Mouse (Mus musculus): ENCODE measurements around the gene Trappc6a. TPM values are rescaled to one million over a fixed set of nuclear protein-coding genes. Genes with fewer than 3 reads are reported as not detected.
"Not testable (repeated sequence)": the region's sequence is repeated elsewhere in the genome, so short reads cannot be mapped to it uniquely, and the experiment has no call there.

Trappc6a gene
- polyA plus RNA-seq, 1 experiment from 2014 or later, result 89.0 TPM

- Histone ChIP-seq H3K9ac (replicated peaks; ENCODE audit: low read depth, low read length) (peak overlapping the region; percentile 73), H3K4me1 (ENCODE audit: control insufficient read depth, insufficient read depth, low read length) (peaks cover 7% of the 10 kb centered on the region; the same call in 1 of the 2 replicates), H3K9me3 (ENCODE audit: control insufficient read depth, low read depth, low read length) (no peaks in the 10 kb centered on the region), H3K27ac (ENCODE audit: low read length) (peak overlapping the region; percentile 30; the same call in 1 of the 2 replicates), H3K36me3 (ENCODE audit: control insufficient read depth, insufficient read depth, low read length) (0 out of 2 replicates have a peak, but pooled peaks cover 2% of the 10 kb centered on the region), H3K4me2 (replicated peaks; ENCODE audit: low read depth, low read length) (peak overlapping the region; percentile 97), H3K27me3 (ENCODE audit: control insufficient read depth, insufficient read depth, low read length) (no peaks in the 10 kb centered on the region), H3K4me3 (ENCODE audit: low read depth, low read length) (peak overlapping the region; percentile 76)
- no peak for ATAC-seq (ENCODE audit: insufficient number of reproducible peaks, insufficient read depth, low FRiP score, low read depth)
- WGBS, result 6% methylated on average over 18 of the region's 18 CpGs
Measured at GRCm38 (mm10) chr7:19507612-19507981, 598 bp upstream of the Trappc6a start.

- no peak for ATAC-seq (ENCODE audit: insufficient number of reproducible peaks, insufficient read depth, low FRiP score, low read depth)
- peaks cover 7% of the 10 kb centered on the region; the same call in 1 of the 2 replicates for H3K4me1 ChIP-seq (ENCODE audit: control insufficient read depth, insufficient read depth, low read length)
- peak overlapping the region; percentile 59; the same call in 1 of the 2 replicates for H3K27ac ChIP-seq (ENCODE audit: low read length)
- H3K4me3 ChIP-seq (ENCODE audit: low read depth, low read length), result peak overlapping the region; percentile 76
- WGBS, result 9% methylated on average over 15 of the region's 15 CpGs
- H3K9ac ChIP-seq (replicated peaks; ENCODE audit: low read depth, low read length), result peak overlapping the region; percentile 73
- H3K27me3 ChIP-seq (ENCODE audit: control insufficient read depth, insufficient read depth, low read length), result no peaks in the 10 kb centered on the region
- H3K4me2 ChIP-seq (replicated peaks; ENCODE audit: low read depth, low read length), result peak overlapping the region; percentile 97
- no peaks in the 10 kb centered on the region for H3K9me3 ChIP-seq (ENCODE audit: control insufficient read depth, low read depth, low read length)
- 0 out of 2 replicates have a peak, but pooled peaks cover 2% of the 10 kb centered on the region for H3K36me3 ChIP-seq (ENCODE audit: control insufficient read depth, insufficient read depth, low read length)
Measured at GRCm38 (mm10) chr7:19508924-19509568, 851 bp downstream of the Trappc6a start.

GRCm38 (mm10) chr7:19509786-19510185 is 1.6 kb downstream of the Trappc6a start:
- no peak for ATAC-seq (ENCODE audit: insufficient number of reproducible peaks, insufficient read depth, low FRiP score, low read depth)
- H3K4me3 ChIP-seq (ENCODE audit: low read depth, low read length), result peak overlapping the region; percentile 76; the same call in 1 of the 2 replicates
- no peak overlapping the region for H3K9ac ChIP-seq (replicated peaks; ENCODE audit: low read depth, low read length)
- no peak overlapping the region for H3K4me2 ChIP-seq (replicated peaks; ENCODE audit: low read depth, low read length)
- no peaks in the 10 kb centered on the region for H3K27me3 ChIP-seq (ENCODE audit: control insufficient read depth, insufficient read depth, low read length)
- H3K9me3 ChIP-seq (ENCODE audit: control insufficient read depth, low read depth, low read length), result no peaks in the 10 kb centered on the region
- WGBS, result 96% methylated on average over 7 of the region's 7 CpGs
- H3K4me1 ChIP-seq (ENCODE audit: control insufficient read depth, insufficient read depth, low read length), result peaks cover 7% of the 10 kb centered on the region; the same call in 1 of the 2 replicates
- 0 out of 2 replicates have a peak, but pooled peaks cover 2% of the 10 kb centered on the region for H3K36me3 ChIP-seq (ENCODE audit: control insufficient read depth, insufficient read depth, low read length)
- no peak overlapping the region for H3K27ac ChIP-seq (ENCODE audit: low read length)

GRCm38 (mm10) chr7:19511934-19512333 is 3.7 kb downstream of the Trappc6a start:
- 87% methylated on average over 6 of the region's 7 CpGs for WGBS
- not testable (repeated sequence) for H3K27me3 ChIP-seq (ENCODE audit: control insufficient read depth, insufficient read depth, low read length); H3K27ac ChIP-seq (ENCODE audit: low read length); H3K4me1 ChIP-seq (ENCODE audit: control insufficient read depth, insufficient read depth, low read length); H3K4me2 ChIP-seq (replicated peaks; ENCODE audit: low read depth, low read length); H3K4me3 ChIP-seq (ENCODE audit: low read depth, low read length); H3K9ac ChIP-seq (replicated peaks; ENCODE audit: low read depth, low read length); H3K36me3 ChIP-seq (ENCODE audit: control insufficient read depth, insufficient read depth, low read length); ATAC-seq (ENCODE audit: insufficient number of reproducible peaks, insufficient read depth, low FRiP score, low read depth); H3K9me3 ChIP-seq (ENCODE audit: control insufficient read depth, low read depth, low read length)

- 0 out of 2 replicates have a peak, but pooled peaks cover 2% of the 10 kb centered on the region for H3K36me3 ChIP-seq (ENCODE audit: control insufficient read depth, insufficient read depth, low read length)
- 80% methylated on average over 6 of the region's 6 CpGs for WGBS
- ATAC-seq (ENCODE audit: insufficient number of reproducible peaks, insufficient read depth, low FRiP score, low read depth), result no peak
- H3K4me2 ChIP-seq (replicated peaks; ENCODE audit: low read depth, low read length), result no peak overlapping the region
- peaks cover 4% of the 10 kb centered on the region; the same call in 1 of the 2 replicates for H3K27me3 ChIP-seq (ENCODE audit: control insufficient read depth, insufficient read depth, low read length)
- H3K27ac ChIP-seq (ENCODE audit: low read length), result no peak overlapping the region
- peaks cover 2% of the 10 kb centered on the region; the same call in 1 of the 2 replicates for H3K4me1 ChIP-seq (ENCODE audit: control insufficient read depth, insufficient read depth, low read length)
- no peak overlapping the region for H3K9ac ChIP-seq (replicated peaks; ENCODE audit: low read depth, low read length)
- H3K9me3 ChIP-seq (ENCODE audit: control insufficient read depth, low read depth, low read length), result no peaks in the 10 kb centered on the region
- H3K4me3 ChIP-seq (ENCODE audit: low read depth, low read length), result no peak overlapping the region
Measured at GRCm38 (mm10) chr7:19512353-19512752, 4.2 kb downstream of the Trappc6a start.

- Histone ChIP-seq H3K4me3 (ENCODE audit: low read depth, low read length) (no peak within 1 kb of the TSS), H3K36me3 (ENCODE audit: control insufficient read depth, insufficient read depth, low read length) (no peaks in the 10 kb centered on the region), H3K4me1 (ENCODE audit: control insufficient read depth, insufficient read depth, low read length) (peaks cover under 1% of the 10 kb centered on the region), H3K9ac (replicated peaks; ENCODE audit: low read depth, low read length) (0 out of 2 replicates have a peak within 1 kb of the TSS, but pooled peaks have one; percentile 1), H3K27me3 (ENCODE audit: control insufficient read depth, insufficient read depth, low read length) (peaks cover 42% of the 10 kb centered on the region), H3K9me3 (ENCODE audit: control insufficient read depth, low read depth, low read length) (no peaks in the 10 kb centered on the region), H3K4me2 (replicated peaks; ENCODE audit: low read depth, low read length) (peak within 1 kb of the TSS; percentile 29; the same call in 1 of the 2 replicates), H3K27ac (ENCODE audit: low read length) (no peak within 1 kb of the TSS)
- 8% methylated on average over 23 of the region's 29 CpGs for WGBS
- no peak for ATAC-seq (ENCODE audit: insufficient number of reproducible peaks, insufficient read depth, low FRiP score, low read depth)
Measured at GRCm38 (mm10) chr7:19517652-19518365, 9.6 kb downstream of the Trappc6a start, which contains the start of gene Nkpd1. Gene Nkpd1, plus strand, starts transcription at chr7:19517838.

GRCm38 (mm10) chr7:19520032-19520431 is 11.8 kb downstream of the Trappc6a start:
- no peaks in the 10 kb centered on the region for H3K9me3 ChIP-seq (ENCODE audit: control insufficient read depth, low read depth, low read length)
- no peak for ATAC-seq (ENCODE audit: insufficient number of reproducible peaks, insufficient read depth, low FRiP score, low read depth)
- 4% methylated on average over 21 of the region's 23 CpGs for WGBS
- H3K9ac ChIP-seq (replicated peaks; ENCODE audit: low read depth, low read length), result peak overlapping the region; percentile 25; the same call in 1 of the 2 replicates
- H3K4me1 ChIP-seq (ENCODE audit: control insufficient read depth, insufficient read depth, low read length), result peaks cover 17% of the 10 kb centered on the region
- H3K27ac ChIP-seq (ENCODE audit: low read length), result no peak overlapping the region
- H3K36me3 ChIP-seq (ENCODE audit: control insufficient read depth, insufficient read depth, low read length), result no peaks in the 10 kb centered on the region
- H3K4me2 ChIP-seq (replicated peaks; ENCODE audit: low read depth, low read length), result peak overlapping the region; percentile 40
- H3K4me3 ChIP-seq (ENCODE audit: low read depth, low read length), result peak overlapping the region; percentile 4; the same call in 1 of the 2 replicates
- H3K27me3 ChIP-seq (ENCODE audit: control insufficient read depth, insufficient read depth, low read length), result peaks cover 63% of the 10 kb centered on the region

- WGBS, result 9% methylated on average over 72 of the region's 72 CpGs
- Histone ChIP-seq H3K36me3 (ENCODE audit: control insufficient read depth, insufficient read depth, low read length) (no peaks in the 10 kb centered on the region), H3K4me2 (replicated peaks; ENCODE audit: low read depth, low read length) (peak overlapping the region; percentile 90), H3K4me3 (ENCODE audit: low read depth, low read length) (peak overlapping the region; percentile 37), H3K27ac (ENCODE audit: low read length) (no peak overlapping the region), H3K27me3 (ENCODE audit: control insufficient read depth, insufficient read depth, low read length) (peaks cover 57% of the 10 kb centered on the region), H3K4me1 (ENCODE audit: control insufficient read depth, insufficient read depth, low read length) (peaks cover 17% of the 10 kb centered on the region), H3K9me3 (ENCODE audit: control insufficient read depth, low read depth, low read length) (no peaks in the 10 kb centered on the region), H3K9ac (replicated peaks; ENCODE audit: low read depth, low read length) (no peak overlapping the region)
- no peak for ATAC-seq (ENCODE audit: insufficient number of reproducible peaks, insufficient read depth, low FRiP score, low read depth)
Measured at GRCm38 (mm10) chr7:19523017-19523756, 15.0 kb downstream of the Trappc6a start.
